Mouse (Mus musculus) C2C12 (cell line): ENCODE data around the gene Ankrd39. TPM values are rescaled to one million over a fixed set of nuclear protein-coding genes. Genes with fewer than 3 reads are reported as not detected.

Source experiments
- H3K27me3 ChIP-seq: one replicate; pipeline ENCODE4 v1.6.1; 2011; ENCODE audit not compliant: control insufficient read depth, insufficient read depth, insufficient read length
- H3K36me3 ChIP-seq: one replicate; pipeline ENCODE4 v1.6.1; 2011; ENCODE audit not compliant: control insufficient read depth, insufficient read depth
- H3K4me3 ChIP-seq: one replicate; pipeline ENCODE4 v1.5.1; 2011; ENCODE audit warnings: mild to moderate bottlenecking, control low read depth; ENCODE audit not compliant: poor library complexity, insufficient read depth, severe bottlenecking
- H3K79me2 ChIP-seq: one replicate; pipeline ENCODE4 v1.6.1; 2011; ENCODE audit not compliant: control insufficient read depth, insufficient read depth
- H3K79me3 ChIP-seq: one replicate; pipeline ENCODE4 v1.6.1; 2011; ENCODE audit warnings: low read depth, control low read depth
- H3ac ChIP-seq: one replicate; pipeline ENCODE3; 2011; ENCODE audit warnings: low read depth; ENCODE audit not compliant: control insufficient read depth, insufficient read length
- CEBPB ChIP-seq: IDR thresholded peaks from one replicate; pipeline ENCODE4 v1.6.1; 2011; ENCODE audit warnings: low read depth, mild to moderate bottlenecking, control low read depth, moderate library complexity
- CTCF ChIP-seq: IDR thresholded peaks from one replicate; pipeline ENCODE4 v1.5.1; 2011; ENCODE audit not compliant: control insufficient read depth, insufficient read depth, insufficient read length
- FOSL1 ChIP-seq: IDR thresholded peaks from one replicate; pipeline ENCODE4 v1.8.0; 2011; ENCODE audit warnings: mild to moderate bottlenecking, low read length; ENCODE audit not compliant: poor library complexity, insufficient read depth, severe bottlenecking
- MAX ChIP-seq: IDR thresholded peaks from one replicate; pipeline ENCODE4 v1.6.1; 2011; ENCODE audit warnings: mild to moderate bottlenecking, control low read depth
- MYOD1 ChIP-seq: IDR thresholded peaks from one replicate; pipeline ENCODE4 v1.6.1; 2011; ENCODE audit warnings: low read depth; ENCODE audit not compliant: control insufficient read depth, insufficient read length
- MYOG ChIP-seq: IDR thresholded peaks from one replicate; pipeline ENCODE4 v1.6.1; 2011; ENCODE audit not compliant: control insufficient read depth, insufficient read length; ENCODE audit errors: extremely low read depth
- USF1 ChIP-seq: IDR thresholded peaks from one replicate; pipeline ENCODE4 v1.6.1; 2011; ENCODE audit warnings: low read depth, mild to moderate bottlenecking, control low read depth, moderate library complexity
- polyA plus RNA-seq: library from polyadenylated mRNA; unstranded; fragments of >200 nt; fragmentation: generic; extraction: Trizol; gene quantifications from one replicate; pipeline ENCODE4 v1.2.1, GENCODE M21; 2012; ENCODE audit warnings: missing spikeins

The Ankrd39 gene
- polyA plus RNA-seq, 1 experiment, result 7.8 TPM

- H3ac ChIP-seq, result no peak overlapping the region
- peaks cover 27% of the 10 kb centered on the region for H3K36me3 ChIP-seq
These were observed 23.8 kb downstream of the Ankrd39 start for GRCm38 (mm10) chr1:36523332-36524013.

GRCm38 (mm10) chr1:36522210-36522609, 25.0 kb downstream of the Ankrd39 start:
- H3K79me3 ChIP-seq, result no peaks in the 10 kb centered on the region
- no peaks in the 10 kb centered on the region for H3K27me3 ChIP-seq
- H3K36me3 ChIP-seq, result peaks cover 27% of the 10 kb centered on the region
- no peak for TF ChIP-seq MYOD1
- TF ChIP-seq MYOG, result no peak
- TF ChIP-seq CTCF, result no peak
- TF ChIP-seq CEBPB, result no peak
- TF ChIP-seq USF1, result no peak
- no peak for TF ChIP-seq FOSL1
- no peak for TF ChIP-seq MAX
- no peaks in the 10 kb centered on the region for H3K79me2 ChIP-seq
- H3ac ChIP-seq, result no peak overlapping the region
- H3K4me3 ChIP-seq, result no peak overlapping the region

More at GRCm38 (mm10) chr1:36523332-36524013, 23.8 kb downstream of the Ankrd39 start:
- H3K79me3 ChIP-seq, result no peaks in the 10 kb centered on the region
- H3K4me3 ChIP-seq, result no peak overlapping the region
- TF ChIP-seq MYOG (no peak), MYOD1 (peak; percentile 78)
- H3K27me3 ChIP-seq, result no peaks in the 10 kb centered on the region
- H3K79me2 ChIP-seq, result no peaks in the 10 kb centered on the region

GRCm38 (mm10) chr1:36519626-36520025, 27.6 kb downstream of the Ankrd39 start:
- no peak overlapping the region for H3ac ChIP-seq

GRCm38 (mm10) chr1:36518259-36518658, 29.0 kb downstream of the Ankrd39 start:
- Histone ChIP-seq H3K79me3 (peaks cover 3% of the 10 kb centered on the region), H3K79me2 (peaks cover 24% of the 10 kb centered on the region), H3K4me3 (no peak overlapping the region), H3K36me3 (peaks cover 20% of the 10 kb centered on the region), H3ac (no peak overlapping the region), H3K27me3 (no peaks in the 10 kb centered on the region)
- TF ChIP-seq USF1, result no peak
- no peak for TF ChIP-seq FOSL1
- TF ChIP-seq CEBPB, result no peak
- no peak for TF ChIP-seq CTCF
- TF ChIP-seq MYOD1, result no peak
- TF ChIP-seq MYOG, result no peak
- no peak for TF ChIP-seq MAX

More at GRCm38 (mm10) chr1:36519626-36520025, 27.6 kb downstream of the Ankrd39 start:
- Histone ChIP-seq H3K27me3 (no peaks in the 10 kb centered on the region), H3K4me3 (no peak overlapping the region), H3K79me3 (peaks cover 3% of the 10 kb centered on the region), H3K36me3 (peaks cover 27% of the 10 kb centered on the region), H3K79me2 (peaks cover 10% of the 10 kb centered on the region)
- no peak for TF ChIP-seq USF1
- no peak for TF ChIP-seq MYOD1

- Histone ChIP-seq H3K27me3 (no peaks in the 10 kb centered on the region), H3K79me2 (peaks cover 31% of the 10 kb centered on the region), H3K4me3 (peak overlapping the region; percentile 75), H3K79me3 (peaks cover 6% of the 10 kb centered on the region), H3K36me3 (peaks cover 4% of the 10 kb centered on the region), H3ac (no peak overlapping the region)
- no peak for TF ChIP-seq FOSL1
- TF ChIP-seq CTCF, result peak; percentile 50
- no peak for TF ChIP-seq MAX
These were observed 33.5 kb downstream of the Ankrd39 start for GRCm38 (mm10) chr1:36513718-36514117.

GRCm38 (mm10) chr1:36513310-36513709, 33.9 kb downstream of the Ankrd39 start:
- TF ChIP-seq MYOD1 (no peak), MAX (no peak), MYOG (no peak), CTCF (no peak), FOSL1 (no peak), USF1 (no peak), CEBPB (no peak)
- peaks cover 4% of the 10 kb centered on the region for H3K36me3 ChIP-seq
- H3K79me2 ChIP-seq, result peaks cover 31% of the 10 kb centered on the region
- H3ac ChIP-seq, result no peak overlapping the region
- peak overlapping the region; percentile 75 for H3K4me3 ChIP-seq
- no peaks in the 10 kb centered on the region for H3K27me3 ChIP-seq
- H3K79me3 ChIP-seq, result peaks cover 6% of the 10 kb centered on the region
